Mouse (Mus musculus) induced T-regulatory cell, adult 2 months (primary cell): ENCODE results near the gene Tmem82.

Experiments
- DNase-seq: peaks from one replicate; pipeline ENCODE4 v3.0.0-alpha.2; 2012; ENCODE audit warnings: low read depth

The Tmem82 gene

DNA sequence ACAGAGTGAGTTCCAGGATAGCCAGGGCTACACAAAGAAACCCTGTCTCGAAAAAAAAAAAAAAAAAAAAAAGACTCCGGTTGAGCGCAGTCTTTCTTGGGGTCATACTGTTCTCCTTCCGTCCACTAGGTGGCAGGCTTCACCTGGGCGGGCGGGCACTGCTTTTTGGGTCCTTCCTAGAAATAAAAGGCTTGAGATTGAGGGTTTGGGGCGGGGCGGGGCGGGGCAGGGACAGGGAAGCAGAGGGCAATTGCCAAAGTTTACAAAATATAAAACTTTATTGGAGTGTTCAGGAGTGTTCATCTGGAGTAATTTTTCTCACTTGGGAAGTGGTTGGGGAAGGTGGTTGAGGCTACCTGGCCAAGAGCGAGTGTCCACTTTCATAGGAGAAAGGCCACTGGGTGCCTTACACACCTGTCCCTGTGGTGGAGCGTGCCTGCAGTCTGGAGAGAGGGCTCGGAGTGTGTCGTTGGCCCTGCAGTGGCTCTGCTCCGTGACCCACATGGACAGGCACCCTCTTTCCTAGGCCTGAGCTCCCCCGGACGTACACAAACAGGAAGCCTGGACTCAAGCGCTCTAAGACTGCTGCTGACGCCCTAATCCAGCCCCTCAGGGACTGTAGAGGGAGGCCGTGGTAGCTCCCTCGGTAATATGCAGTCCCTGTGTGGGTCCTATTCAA is at the start of gene Tmem82:
TSS of gene Tmem82 (minus strand) at position 69 of the 679 bp plus-strand sequence.
- DNase-seq = peak; percentile 78

GRCm38 (mm10) chr4:141664799-141665198 is 46.4 kb upstream of the Tmem82 start, which contains the start of gene Plekhm2:
Gene Plekhm2, minus strand, starts transcription at chr4:141664899.
- DNase-seq = peak; percentile 14

DNA sequence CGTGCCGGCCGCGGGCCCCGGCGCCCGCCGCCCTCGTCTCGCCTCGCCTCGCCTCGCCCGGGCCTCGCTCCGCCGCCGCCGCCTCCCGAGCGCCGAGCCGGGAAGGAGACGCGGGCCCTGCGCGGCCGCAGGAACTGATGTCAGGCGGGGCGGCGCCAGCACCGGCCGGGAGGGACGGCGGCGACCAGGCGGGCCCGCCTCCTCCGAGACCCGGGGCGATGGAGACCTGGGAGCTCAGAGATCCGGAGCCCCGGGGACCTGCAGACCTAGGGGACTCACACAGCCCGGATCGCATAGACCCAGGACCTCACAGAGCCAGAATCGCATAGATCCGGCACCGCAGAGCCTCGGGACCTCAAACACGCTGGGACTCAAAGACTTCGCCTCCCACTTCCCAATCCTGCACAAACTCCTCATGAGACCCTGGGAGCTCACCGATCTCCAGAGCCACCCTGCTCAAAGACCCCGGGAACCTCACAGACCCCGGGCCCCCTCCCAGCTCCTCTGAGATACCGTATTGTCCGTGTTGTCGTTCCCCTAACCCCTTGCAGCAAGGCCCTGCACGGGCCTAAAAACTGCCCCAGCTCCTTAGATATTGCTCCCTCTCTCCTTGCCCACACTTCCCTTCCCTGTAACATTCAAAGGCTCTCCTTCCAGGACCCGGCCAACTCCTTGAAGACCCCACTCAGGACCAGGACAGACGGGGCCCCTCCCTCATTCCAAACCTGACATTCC is 45.7 kb upstream of the Tmem82 start:
- peak; percentile 81 for DNase-seq

DNA sequence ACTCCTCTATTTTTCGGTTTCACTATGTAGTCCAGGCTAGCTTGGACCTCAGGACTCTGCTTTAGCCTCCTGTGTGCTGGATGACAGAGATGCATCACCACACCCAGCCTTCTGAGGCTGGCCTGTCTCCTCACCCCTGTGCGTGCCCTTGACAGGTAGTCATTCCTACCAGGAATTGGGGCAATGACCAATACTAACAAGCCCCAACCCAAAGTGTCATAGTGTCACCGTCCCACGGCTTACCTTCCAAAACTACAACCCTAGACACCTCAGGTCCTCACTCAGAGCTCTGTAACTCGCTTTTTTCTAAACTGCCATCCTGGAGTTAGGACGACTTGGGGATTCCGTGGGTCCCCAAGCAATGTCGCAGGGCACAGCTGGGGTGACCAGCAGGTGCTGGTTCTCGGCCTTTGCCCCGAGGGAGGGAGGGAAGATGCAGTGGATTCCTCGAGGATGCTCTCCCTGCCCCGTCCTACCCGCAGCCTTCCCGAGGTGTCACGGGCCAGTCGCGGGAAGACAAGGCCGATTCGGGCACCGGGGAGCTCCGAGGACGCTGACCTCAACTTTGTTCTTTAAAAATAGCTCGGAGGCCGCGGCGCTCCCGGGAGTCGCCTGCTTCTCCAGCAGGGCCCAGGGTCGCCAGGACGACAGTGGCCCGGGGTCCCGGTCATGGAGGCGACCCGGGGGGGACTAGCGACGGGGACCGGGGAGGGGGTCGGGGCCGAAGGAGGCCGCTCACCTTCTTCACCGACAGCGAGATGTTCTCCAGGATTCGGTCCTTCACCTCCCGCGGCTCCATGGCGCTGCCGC is 44.9 kb upstream of the Tmem82 start:
- peak; percentile 36 for DNase-seq

GRCm38 (mm10) chr4:141660884-141661283 is 42.5 kb upstream of the Tmem82 start:
- no peak for DNase-seq

DNA sequence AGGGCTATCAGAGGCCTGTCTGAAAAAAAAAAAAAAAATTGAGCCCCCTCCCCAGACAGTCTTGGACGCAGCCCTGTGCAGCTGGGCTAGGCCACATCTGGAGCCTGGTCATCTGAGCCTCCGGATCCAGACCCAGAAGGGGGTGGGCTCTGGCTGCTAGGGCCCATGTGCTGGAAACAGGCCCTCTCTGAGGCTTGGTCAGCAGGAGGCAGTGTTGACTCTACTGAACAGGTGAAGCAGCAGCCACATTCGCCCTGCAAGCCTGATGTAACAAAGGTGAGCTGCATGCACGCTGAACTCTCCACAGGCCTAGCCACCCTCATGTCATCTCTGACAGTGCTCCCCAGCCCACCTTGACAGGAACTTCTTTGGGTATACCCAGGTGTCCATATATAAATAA is 41.3 kb upstream of the Tmem82 start:
- DNase-seq = peak; percentile 18

GRCm38 (mm10) chr4:141658846-141659484 is 40.5 kb upstream of the Tmem82 start:
- no peak for DNase-seq

DNA sequence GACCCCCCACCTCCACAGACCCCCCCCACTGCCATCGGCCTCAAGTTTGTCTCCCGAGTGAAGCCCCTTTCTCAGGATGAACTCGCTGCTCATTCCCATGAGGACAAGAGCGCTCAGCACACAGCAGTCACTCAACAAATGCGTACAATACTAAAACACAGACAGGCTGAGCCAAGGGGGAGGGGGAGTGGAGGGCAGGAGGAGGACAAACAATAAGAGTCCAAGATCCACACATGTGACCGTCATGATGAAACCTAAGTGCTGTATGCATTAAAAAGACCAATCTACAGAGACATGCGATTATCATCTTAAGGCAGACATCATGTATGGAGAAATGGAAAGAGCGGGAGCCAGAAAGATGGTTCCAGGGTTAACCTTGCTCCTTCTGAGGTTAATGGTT is 38.5 kb upstream of the Tmem82 start:
- DNase-seq = no peak

DNA sequence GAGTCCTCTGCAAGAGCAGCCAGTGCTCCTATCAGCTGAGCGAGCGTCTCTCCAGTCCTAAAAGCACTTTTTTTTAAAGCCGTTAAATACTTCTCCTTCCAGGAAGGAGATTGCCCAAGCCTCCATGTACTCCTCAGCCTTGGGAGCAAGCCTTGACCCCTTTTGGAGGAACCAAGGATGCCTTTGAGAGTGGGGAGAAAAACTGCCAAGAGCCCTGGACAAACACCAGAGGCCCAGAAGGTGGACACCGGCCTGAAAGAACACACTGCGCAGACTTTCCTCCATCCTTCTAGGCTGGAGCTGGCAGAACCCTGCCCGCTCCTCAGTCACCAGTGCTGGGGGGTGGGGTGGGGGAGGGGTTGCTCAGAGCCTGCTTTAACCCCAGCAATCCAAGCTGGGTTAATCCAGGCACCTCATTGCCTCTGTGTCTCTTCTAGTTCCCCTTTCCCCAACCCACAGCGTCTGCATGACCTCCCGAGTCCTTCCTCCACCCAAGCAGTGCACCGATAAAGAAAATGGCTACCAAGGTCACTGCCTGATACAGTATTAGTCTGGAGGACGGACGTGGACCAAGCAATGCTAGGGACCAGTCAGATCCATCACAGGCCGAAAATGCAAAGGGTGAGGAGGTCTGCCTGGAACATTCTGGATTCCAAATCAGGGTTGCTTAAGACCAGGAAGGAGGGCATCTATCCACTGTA is 37.6 kb upstream of the Tmem82 start:
- DNase-seq = no peak

- DNase-seq = no peak
Observed at GRCm38 (mm10) chr4:141654509-141654908, 36.1 kb upstream of the Tmem82 start.

DNA sequence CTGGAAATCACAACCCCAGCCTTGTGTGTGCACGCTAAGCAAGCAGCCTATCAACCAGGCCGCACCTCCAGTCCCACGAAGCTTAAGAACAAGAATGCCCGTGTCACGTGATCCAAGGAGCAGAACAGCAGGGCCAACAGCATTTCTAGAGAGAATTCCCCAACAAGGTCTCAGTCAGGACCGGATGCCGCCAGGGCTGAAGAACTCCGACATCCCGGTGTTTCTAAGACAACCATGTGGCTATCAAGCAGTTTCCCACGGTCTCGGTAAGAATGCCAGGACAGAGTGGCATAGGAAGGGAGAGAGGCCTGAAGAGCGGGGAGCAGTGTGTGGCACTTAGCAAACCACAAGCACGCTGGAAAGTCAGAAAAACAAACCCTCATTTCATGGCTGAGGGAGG is 35.4 kb upstream of the Tmem82 start:
- DNase-seq = no peak

DNA sequence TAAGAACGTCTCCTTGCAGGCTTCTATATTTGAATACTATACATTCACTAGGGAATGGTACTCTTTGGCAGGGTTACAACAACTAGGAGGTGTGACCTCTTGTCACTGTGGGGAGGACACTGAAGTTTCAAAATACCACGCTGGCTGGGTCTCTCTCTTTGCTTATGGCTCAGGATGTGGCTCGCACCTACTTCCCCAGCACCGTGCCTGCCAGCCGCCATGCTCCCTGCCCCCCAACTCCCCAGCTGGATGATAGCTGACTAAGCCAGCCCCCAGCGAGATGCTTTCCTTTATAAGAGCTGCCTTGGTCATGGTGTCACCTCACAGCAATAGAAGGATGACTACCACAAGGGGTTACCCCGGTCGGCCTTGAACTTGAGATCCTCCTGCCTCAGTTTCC is 34.6 kb upstream of the Tmem82 start:
- DNase-seq = no peak

DNA sequence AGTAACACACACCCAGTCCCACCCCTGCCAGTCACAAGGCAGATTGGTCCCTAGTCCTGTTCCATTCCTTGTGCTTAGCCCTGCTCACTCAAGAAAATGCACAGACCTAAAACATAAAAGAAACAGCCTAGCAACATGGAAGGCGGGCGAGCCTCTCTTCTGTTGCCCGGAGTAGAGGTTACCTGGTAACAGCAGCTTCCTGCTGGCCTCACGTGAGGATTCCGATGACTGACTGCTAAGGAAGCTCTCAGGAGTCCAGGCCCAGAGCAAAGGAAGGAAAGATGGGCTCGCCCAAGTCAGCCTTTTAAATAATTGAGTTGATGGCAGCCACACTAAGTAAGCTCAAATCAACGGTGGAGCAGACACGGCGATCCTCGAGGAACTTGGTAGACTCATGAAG is 33.5 kb upstream of the Tmem82 start:
- no peak for DNase-seq

DNA sequence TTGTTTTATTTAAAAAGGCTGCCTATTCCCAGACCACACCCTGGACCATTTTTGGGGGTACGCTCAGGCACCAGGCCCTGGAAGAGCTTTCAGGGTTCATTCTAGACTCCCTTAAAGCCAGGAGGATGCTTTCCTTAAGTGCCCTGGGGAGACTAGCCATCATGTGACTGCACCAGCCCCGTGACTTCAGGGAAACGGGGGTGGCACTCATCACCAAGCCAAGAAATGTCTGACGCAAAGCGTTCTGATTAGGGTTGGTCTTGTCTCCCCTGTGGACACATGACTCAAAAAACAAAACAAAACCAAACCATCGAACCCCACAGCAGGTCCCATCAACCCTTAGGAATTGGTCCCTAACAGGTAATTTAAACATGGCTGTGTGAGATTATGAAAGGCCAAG is 32.9 kb upstream of the Tmem82 start:
- no peak for DNase-seq

- no peak for DNase-seq
Observed at GRCm38 (mm10) chr4:141649244-141649643, 30.8 kb upstream of the Tmem82 start.

GRCm38 (mm10) chr4:141648262-141648661 is 29.8 kb upstream of the Tmem82 start:
- no peak for DNase-seq

DNA sequence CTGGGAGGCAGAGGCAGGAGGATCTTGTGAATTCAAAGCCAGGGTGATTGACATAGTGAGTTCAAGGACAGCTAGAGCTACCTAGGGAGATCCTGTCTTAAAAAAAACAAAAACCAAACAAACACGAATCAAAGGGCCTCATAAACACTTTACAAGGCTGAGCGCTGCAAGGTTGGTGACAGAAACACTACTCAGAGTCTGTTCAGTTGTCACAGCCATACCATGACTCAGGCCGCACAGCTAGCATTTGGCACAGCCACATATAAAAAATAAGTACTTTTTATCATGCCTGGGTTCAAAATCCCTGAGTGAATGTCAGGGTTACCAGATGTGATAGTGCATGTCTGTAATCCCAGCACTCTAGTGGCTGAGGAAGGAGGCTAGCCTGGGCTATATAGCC is 28.8 kb upstream of the Tmem82 start:
- DNase-seq = no peak

DNA sequence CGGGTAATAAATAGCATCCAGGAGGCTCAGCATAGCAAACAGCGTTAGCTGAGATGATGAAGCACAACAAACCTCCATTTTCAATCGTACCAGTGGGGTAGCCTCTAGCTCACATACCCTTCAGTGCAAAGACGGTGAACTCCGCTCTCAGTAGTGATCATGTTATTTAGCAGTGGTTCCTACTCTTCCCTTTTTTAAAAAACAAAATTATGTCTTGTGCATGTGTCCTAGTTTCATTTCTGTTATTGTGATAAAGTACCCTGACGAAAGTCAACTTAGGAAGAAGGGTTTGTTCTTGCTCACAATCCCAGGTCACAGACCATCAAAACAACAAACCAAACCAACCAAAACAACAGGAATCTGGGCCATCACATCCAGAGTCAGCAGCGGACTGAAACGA is 27.6 kb upstream of the Tmem82 start:
- no peak for DNase-seq

DNA sequence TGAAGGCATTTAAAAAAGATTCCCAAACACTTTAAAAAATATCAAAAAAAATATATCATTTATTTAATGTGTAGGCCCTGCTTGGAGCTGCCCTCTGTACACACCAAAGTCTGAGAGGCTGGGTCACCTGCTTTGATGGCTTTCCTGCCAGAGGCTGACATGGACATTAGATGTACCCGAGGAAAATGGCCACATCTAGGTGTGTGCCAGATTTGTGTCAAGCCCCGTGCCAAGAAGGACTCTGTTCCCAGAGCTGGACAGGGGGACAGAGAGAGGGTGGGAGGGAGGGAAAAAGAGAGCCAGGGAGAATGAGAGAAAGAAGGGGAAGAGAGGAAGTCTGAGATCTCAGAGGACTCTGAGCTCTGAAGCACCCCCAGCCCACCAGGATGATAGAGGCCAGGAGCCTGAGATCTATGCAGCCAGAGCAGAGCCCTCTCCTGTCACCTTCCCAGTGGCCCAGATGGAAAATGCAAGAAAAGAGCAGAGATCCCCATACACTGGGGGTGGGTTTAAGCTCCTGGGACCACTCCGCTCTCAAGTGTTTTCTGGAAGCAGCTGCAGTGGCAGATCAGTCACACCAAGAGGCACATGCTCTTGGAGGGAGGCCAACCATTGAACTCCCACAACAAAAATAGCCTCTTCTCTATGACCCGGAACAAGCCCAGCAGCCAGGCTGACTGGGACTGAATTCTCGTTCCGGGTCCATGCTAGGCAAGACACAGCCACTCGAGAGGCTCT is 24.9 kb upstream of the Tmem82 start:
- no peak for DNase-seq

DNA sequence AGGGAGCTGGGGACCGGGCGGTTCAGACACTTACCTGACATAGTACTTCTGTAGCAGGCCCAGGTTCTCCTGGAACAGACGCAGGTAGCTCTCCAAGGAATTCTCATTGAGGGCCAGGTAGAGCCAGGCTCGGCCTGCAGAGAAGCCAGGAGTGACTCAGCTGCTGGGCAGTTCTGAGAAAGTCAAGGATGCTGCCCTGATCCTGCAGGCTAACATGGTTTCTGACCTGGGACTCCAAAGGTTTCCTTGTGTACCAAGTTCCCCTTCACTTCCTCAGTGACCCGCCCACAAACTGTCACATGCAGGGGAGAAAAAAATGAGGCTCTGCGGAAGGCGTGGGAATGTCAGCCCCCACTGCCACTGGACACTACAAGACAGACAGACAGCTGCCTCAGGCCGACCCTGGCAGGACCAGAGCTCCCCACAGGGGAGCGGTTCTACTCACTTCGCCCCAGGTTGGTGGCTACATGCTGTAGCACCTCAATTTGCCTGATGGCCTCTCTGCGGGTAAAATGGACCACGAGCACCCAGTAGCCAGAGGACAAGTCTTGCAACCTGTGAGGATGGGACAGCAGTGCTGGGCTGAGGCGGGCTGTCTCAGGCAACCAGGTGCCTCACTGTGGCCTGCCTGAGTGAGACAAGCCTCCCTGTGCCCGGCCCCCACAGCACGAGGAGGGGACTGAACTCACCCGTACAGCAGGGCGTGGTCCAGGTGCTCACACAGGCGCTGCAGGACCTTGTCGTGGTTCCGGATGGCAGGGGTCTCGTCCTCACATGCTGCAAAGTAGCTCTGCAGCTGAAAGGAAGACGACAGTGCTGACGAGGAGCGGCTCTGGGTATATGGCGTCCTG is 23.8 kb upstream of the Tmem82 start:
- DNase-seq = no peak
